Mouse (Mus musculus) hindbrain, embryonic 14.5 days (tissue): ENCODE results near the gene Ptgs1. TPM values are rescaled to one million over a fixed set of nuclear protein-coding genes. Genes with fewer than 3 reads are reported as not detected.
A peak's percentile ranks its signal among the peaks of the same experiment; 100 is the strongest.

ENCODE experiments used
- ATAC-seq: fragments of 200-750 bp; cut with Nextera tagmentation; 2 replicates; pipeline ENCODE4 v1.8.0; 2017; ENCODE audit warnings: moderate number of reproducible peaks, mild to moderate bottlenecking, moderate TSS enrichment, moderate library complexity; ENCODE audit not compliant: low FRiP score
- DNase-seq: peaks from one replicate; pipeline ENCODE4 v3.0.0-alpha.2; 2015; ENCODE audit warnings: low spot score
- H3K27ac ChIP-seq: fragments of 300-500 bp; sonication (generic); 2 replicates; pipeline ENCODE4 v1.5.1; 2014; ENCODE audit warnings: mild to moderate bottlenecking, moderate library complexity
- H3K27me3 ChIP-seq: fragments of 300-500 bp; sonication (generic); 2 replicates; pipeline ENCODE4 v1.6.1; 2014; ENCODE audit warnings: mild to moderate bottlenecking, low read length, mixed read lengths; ENCODE audit not compliant: control insufficient read depth, insufficient read depth
- H3K36me3 ChIP-seq: fragments of 300-500 bp; sonication (generic); replicated peaks from 2 replicates; pipeline ENCODE4 v1.6.1; 2014; ENCODE audit not compliant: control insufficient read depth, insufficient read depth
- H3K4me1 ChIP-seq: fragments of 300-500 bp; sonication (generic); replicated peaks from 2 replicates; pipeline ENCODE4 v1.6.1; 2014; ENCODE audit warnings: antibody characterized with exemption, low read length, mixed read lengths; ENCODE audit not compliant: control insufficient read depth, insufficient read depth
- H3K4me2 ChIP-seq: fragments of 300-500 bp; sonication (generic); replicated peaks from 2 replicates; pipeline ENCODE4 v1.6.1; 2014; ENCODE audit warnings: mild to moderate bottlenecking, moderate library complexity
- H3K4me3 ChIP-seq: fragments of 300-500 bp; sonication (generic); replicated peaks from 2 replicates; pipeline ENCODE4 v1.5.1; 2014; ENCODE audit warnings: mild to moderate bottlenecking, low read length
- H3K9ac ChIP-seq: fragments of 300-500 bp; sonication (generic); 2 replicates; pipeline ENCODE4 v1.6.1; 2014
- H3K9me3 ChIP-seq: fragments of 300-500 bp; sonication (generic); 2 replicates; pipeline ENCODE4 v1.6.1; 2016; ENCODE audit warnings: low read length; ENCODE audit not compliant: control insufficient read depth
- WGBS: fragments of 180-500 bp; shearing (Covaris S2); extraction: QIAGEN DNeasy Blood & Tissue Kit; methylation state at CpG from one replicate; pipeline ENCODE4 v1.1.7; 2014; 5-methylcytosine and 5-hydroxymethylcytosine counted together
- polyA plus RNA-seq: library from polyadenylated mRNA; unstranded; fragments of >200 nt; fragmentation: Nextera tagmentation; extraction: Ambion mirVana; gene quantifications from 2 replicates; pipeline ENCODE4 v1.2.1, GENCODE M21; 2014

Ptgs1 gene
- polyA plus RNA-seq, 1 experiment from 2014 or later = 6.5 TPM

DNA sequence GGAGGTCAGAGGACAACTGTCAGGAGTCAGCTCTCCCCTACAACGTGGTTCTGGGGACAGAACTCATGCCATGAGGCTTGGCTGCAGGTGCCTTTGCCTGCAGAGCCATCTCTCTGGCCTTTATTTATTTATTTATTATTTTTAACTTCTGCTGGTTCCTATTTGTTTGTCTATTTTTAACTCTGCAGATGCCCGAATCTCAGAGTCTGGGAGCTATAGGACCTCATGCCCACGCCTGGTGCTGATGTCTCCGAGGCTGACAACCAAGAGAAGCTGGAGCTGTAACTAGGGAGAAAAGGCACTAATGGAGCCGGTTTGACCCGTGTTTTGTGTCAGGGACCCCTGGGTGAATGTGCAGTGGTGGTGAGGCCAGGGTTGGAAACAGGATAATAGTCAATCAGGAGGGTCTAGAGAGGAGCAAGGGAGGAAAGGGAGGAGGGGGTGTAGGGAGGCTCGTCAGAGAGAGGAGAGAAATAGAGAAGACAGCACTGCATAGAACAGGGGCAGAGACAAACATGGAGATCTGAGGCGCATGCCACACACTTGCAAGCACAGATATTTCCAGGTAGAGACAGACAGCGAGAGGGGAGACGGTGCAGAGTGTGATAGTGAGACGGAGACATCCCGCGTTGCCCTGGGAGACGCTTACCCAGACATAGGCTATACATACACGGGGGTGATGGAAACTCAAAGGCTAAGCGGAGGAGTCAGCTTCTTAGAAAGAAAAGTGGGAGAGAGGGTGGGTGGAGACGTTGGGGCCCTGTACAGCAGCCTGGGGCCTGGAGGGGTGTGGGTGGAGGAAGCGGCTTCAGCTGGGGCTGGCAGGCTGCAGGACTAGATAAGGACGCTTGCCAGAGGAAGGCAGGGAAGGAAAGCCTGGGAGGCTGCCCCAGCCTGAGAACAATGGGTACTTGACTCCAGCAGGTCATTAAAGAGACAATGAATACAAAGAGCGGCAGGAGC, 32.0 kb upstream of the Ptgs1 start:
- Histone ChIP-seq H3K4me2 (peak overlapping the region; percentile 10), H3K9ac (peak overlapping the region; percentile 25; the same call in 1 of the 2 replicates), H3K36me3 (no peaks in the 10 kb centered on the region), H3K27me3 (peaks cover 21% of the 10 kb centered on the region; the same call in 1 of the 2 replicates), H3K9me3 (no peaks in the 10 kb centered on the region), H3K4me3 (no peak overlapping the region), H3K4me1 (peaks cover 22% of the 10 kb centered on the region; the same call in 1 of the 2 replicates), H3K27ac (0 out of 2 replicates have a peak overlapping the region, but pooled peaks have one; percentile 2)
- DNase-seq (peak; percentile 41), ATAC-seq (peak; percentile 59)
- WGBS = 12% methylated on average over 20 of the region's 20 CpGs

DNA sequence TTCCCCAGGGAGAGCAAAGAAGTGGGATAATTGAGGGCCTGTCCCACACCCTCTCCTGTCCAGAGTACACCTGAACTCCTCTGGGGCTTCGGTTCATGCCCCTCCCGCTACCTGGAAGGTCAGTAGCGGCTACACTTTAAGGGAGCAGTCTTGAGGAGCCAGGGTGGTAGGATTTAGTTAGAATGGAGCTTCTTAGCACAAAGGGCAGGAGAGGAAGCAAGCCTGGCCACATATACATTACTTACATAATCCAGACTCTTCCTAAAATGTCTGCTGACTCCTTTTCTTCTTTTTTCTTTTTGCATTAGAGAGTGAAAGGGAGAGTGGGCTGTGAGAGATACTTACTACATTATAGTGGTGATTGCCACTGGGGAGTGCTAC, 31.4 kb upstream of the Ptgs1 start:
- H3K27ac ChIP-seq = 0 out of 2 replicates have a peak overlapping the region, but pooled peaks have one; percentile 2
- H3K4me2 ChIP-seq = peak overlapping the region; percentile 10
- H3K9ac ChIP-seq = peak overlapping the region; percentile 25; the same call in 1 of the 2 replicates
- H3K27me3 ChIP-seq = peaks cover 21% of the 10 kb centered on the region; the same call in 1 of the 2 replicates
- WGBS = 3% methylated on average over 3 of the region's 3 CpGs
- no peaks in the 10 kb centered on the region for H3K9me3 ChIP-seq
- DNase-seq = no peak
- ATAC-seq = no peak
- no peaks in the 10 kb centered on the region for H3K36me3 ChIP-seq
- H3K4me1 ChIP-seq = peaks cover 22% of the 10 kb centered on the region; the same call in 1 of the 2 replicates
- no peak overlapping the region for H3K4me3 ChIP-seq

DNA sequence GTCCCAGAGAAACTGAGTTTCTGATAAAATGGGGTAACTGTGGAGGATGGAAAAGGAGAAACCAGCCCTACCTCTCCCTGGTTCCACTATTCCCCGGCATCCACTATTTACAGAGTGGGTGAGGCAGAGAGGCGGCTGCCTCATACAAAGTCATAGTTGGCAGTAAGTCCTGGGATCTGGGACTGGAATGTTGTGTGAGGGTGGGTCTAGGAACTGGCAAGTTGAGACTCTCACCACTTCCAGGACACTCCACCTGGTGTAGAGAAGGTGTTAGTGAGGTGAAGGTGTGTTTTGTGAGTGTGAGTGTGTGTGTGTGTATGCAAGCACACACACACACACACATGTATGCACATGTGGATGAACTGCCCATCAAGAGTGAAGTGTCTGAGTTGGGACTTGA, 29.4 kb upstream of the Ptgs1 start:
- 87% methylated on average over 2 of the region's 2 CpGs for WGBS
- no peak for ATAC-seq
- H3K4me2 ChIP-seq = no peak overlapping the region
- no peak for DNase-seq
- no peak overlapping the region for H3K9ac ChIP-seq
- H3K27me3 ChIP-seq = peaks cover 21% of the 10 kb centered on the region; the same call in 1 of the 2 replicates
- no peaks in the 10 kb centered on the region for H3K9me3 ChIP-seq
- H3K27ac ChIP-seq = no peak overlapping the region
- H3K36me3 ChIP-seq = no peaks in the 10 kb centered on the region
- no peak overlapping the region for H3K4me3 ChIP-seq
- peaks cover 22% of the 10 kb centered on the region; the same call in 1 of the 2 replicates for H3K4me1 ChIP-seq

DNA sequence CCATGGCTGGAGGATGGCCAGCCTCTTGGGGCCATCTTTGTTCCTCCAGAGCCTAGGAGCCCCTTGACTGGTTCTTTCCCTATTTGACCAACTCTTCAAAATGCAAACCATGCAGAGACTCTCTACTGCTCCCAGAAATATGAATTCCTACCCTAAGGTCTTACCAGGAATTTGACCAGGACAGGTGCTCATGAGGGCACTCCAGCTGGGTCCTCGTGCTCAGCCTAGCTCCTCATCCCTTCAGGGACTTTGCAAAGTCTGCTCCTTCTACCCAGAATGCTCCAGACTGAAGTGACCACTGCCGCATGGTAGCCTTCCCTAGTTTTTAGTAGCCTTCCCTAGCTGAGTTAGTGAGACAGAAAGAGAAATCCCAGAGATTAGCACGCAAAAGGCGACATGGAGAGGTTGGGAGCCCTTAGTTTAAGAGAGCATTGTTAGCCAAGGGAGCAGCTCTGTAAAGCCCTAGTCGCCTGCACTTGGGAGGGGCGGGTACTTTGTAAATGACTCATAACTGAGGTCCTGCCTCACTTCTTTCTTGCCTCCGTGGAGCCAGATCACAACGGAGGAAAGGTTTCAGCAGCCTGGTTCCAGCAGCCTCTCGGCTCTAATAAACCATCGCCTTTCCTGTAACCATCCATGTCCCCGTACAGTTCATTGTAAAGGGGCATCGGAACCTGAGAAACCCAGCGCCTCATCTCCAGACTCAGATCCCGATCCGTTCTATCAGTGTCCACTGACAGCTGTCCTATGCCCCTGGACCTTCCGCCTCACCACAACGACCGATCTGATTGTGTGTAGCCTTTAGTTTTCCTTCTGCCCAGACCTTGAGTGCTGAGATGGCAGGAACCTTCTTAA, 28.2 kb upstream of the Ptgs1 start:
- H3K27ac ChIP-seq = no peak overlapping the region
- H3K4me2 ChIP-seq = peak overlapping the region; percentile 71
- 27% methylated on average over 18 of the region's 18 CpGs for WGBS
- peak overlapping the region; percentile 38; the same call in 1 of the 2 replicates for H3K4me3 ChIP-seq
- peak overlapping the region; percentile 59; the same call in 1 of the 2 replicates for H3K9ac ChIP-seq
- peaks cover 21% of the 10 kb centered on the region; the same call in 1 of the 2 replicates for H3K27me3 ChIP-seq
- DNase-seq (no peak), ATAC-seq (no peak)
- H3K4me1 ChIP-seq = peaks cover 22% of the 10 kb centered on the region; the same call in 1 of the 2 replicates
- H3K36me3 ChIP-seq = no peaks in the 10 kb centered on the region
- H3K9me3 ChIP-seq = no peaks in the 10 kb centered on the region

DNA sequence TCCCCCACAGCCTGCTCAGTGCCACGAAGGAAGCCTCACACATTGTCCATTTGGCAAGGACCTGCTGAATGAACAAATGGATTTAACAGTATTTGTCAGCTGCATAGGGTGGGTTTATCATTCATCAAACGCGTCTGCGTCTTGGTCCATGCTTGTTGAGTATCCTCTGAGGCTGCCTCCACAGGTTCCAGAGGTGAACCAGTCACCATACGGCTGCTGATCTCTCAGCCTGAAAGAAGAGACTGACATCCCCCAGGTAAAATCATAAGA, 27.7 kb upstream of the Ptgs1 start:
- no peaks in the 10 kb centered on the region for H3K36me3 ChIP-seq
- H3K27ac ChIP-seq = peak overlapping the region; percentile 63; the same call in 1 of the 2 replicates
- peak overlapping the region; percentile 71 for H3K4me2 ChIP-seq
- ATAC-seq (no peak), DNase-seq (no peak)
- WGBS = 15% methylated on average over 5 of the region's 5 CpGs
- H3K9ac ChIP-seq = peak overlapping the region; percentile 59
- no peaks in the 10 kb centered on the region for H3K9me3 ChIP-seq
- peaks cover 21% of the 10 kb centered on the region; the same call in 1 of the 2 replicates for H3K27me3 ChIP-seq
- peak overlapping the region; percentile 38 for H3K4me3 ChIP-seq
- H3K4me1 ChIP-seq = peaks cover 22% of the 10 kb centered on the region; the same call in 1 of the 2 replicates

DNA sequence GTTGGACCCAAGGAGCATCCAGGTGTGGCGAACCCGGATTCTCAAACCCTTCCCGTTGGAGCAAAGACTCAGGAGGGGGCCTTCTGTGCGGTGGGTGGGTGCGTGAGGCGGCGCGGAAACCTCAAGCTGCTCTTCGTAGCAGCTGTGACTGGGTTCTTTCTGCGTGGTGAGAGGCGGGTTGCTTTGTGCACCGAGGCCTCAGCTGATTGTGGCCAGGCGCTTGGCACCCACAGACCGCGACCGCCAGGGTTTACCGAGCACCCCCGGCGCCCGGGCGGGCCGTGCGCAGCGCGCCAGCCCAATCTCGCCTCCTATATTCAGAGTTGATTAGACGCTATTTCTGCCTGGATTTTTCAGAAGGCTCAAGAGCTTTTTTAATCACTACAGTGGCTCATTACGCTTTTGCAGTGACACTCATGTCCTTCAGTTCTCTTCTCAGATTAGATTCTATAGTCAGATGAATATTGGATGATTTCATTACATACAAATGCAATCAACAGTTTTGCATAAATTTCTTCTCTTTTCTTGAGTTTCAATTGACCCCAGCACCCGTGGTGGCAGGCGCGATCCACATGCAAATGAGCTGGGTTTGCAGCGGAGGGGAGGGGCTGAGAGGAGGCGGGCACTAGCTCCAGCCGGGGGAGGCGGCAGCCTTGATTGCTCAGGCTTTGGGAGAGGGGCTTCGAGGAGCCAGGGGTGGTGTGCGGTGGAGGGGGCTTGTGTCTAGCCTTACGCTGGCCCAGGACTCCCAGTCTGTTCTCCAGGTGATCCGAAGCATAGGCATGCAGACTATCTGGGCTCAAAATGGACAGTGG, 27.0 kb upstream of the Ptgs1 start:
- Histone ChIP-seq H3K36me3 (no peaks in the 10 kb centered on the region), H3K27me3 (peaks cover 21% of the 10 kb centered on the region; the same call in 1 of the 2 replicates)

DNA sequence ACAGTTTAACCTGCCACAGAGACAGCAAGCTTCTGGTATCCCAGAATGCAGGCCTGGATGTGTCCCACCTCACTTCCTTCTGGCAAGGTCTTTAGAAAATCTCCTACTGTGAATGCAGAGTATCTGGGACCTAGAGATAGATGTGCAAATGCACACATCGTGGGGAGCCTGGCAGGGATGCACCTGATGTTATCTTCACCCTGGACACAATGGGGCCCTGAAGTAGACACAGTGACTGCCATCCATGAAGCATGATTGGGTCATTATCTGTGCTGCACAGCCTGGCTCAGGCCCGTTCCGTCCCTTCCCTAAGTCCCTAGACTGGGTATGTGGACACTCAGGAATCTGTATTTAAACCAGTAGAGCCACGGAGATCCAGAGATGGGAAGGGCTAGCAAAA, 25.6 kb upstream of the Ptgs1 start:
- Histone ChIP-seq H3K4me3 (no peak overlapping the region), H3K27me3 (peaks cover 25% of the 10 kb centered on the region), H3K4me2 (no peak overlapping the region), H3K36me3 (no peaks in the 10 kb centered on the region), H3K27ac (no peak overlapping the region), H3K9me3 (no peaks in the 10 kb centered on the region), H3K4me1 (0 out of 2 replicates have a peak, but pooled peaks cover 10% of the 10 kb centered on the region), H3K9ac (no peak overlapping the region)
- WGBS = 47% methylated on average over 4 of the region's 4 CpGs
- ATAC-seq (no peak), DNase-seq (no peak)

More for the DNA sequence above, 27.0 kb upstream of the Ptgs1 start:
- Histone ChIP-seq H3K27ac (peak overlapping the region; percentile 63), H3K9ac (peak overlapping the region; percentile 59), H3K4me3 (peak overlapping the region; percentile 38), H3K9me3 (no peaks in the 10 kb centered on the region), H3K4me2 (peak overlapping the region; percentile 71), H3K4me1 (peaks cover 20% of the 10 kb centered on the region; the same call in 1 of the 2 replicates)
- peak; percentile 66 for ATAC-seq
- peak; percentile 48 for DNase-seq
- under 1% methylated on average over 39 of the region's 39 CpGs for WGBS

DNA sequence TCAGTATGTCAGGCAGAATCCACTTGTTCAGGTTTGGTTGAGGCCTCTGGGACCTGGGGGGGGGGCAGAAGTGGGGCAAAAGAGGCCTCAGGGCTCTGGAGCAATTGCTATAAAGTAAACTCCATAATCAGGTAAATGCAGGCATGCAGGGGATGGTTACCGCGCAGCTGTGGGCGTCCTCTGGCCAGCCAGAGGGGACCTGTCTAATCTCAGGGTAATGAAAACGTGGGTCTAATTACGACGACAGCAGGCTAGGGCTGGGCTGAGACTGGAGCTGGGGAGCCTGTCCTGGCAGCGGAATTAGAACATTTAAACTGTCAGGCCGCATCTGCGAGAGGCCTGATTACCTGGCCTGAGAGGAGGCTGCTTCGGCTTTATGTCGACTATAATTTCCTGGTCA, 23.2 kb upstream of the Ptgs1 start:
- Histone ChIP-seq H3K36me3 (no peaks in the 10 kb centered on the region), H3K9me3 (no peaks in the 10 kb centered on the region), H3K27me3 (peaks cover 29% of the 10 kb centered on the region), H3K4me2 (no peak overlapping the region), H3K4me1 (peaks cover 10% of the 10 kb centered on the region; the same call in 1 of the 2 replicates), H3K4me3 (no peak overlapping the region), H3K27ac (no peak overlapping the region), H3K9ac (no peak overlapping the region)
- no peak for DNase-seq
- 68% methylated on average over 11 of the region's 11 CpGs for WGBS
- no peak for ATAC-seq
